Mouse (Mus musculus): ENCODE results near the gene Banf2. TPM values are rescaled to one million over a fixed set of nuclear protein-coding genes. Genes with fewer than 3 reads are reported as not detected.
A peak's percentile ranks its signal among the peaks of the same experiment; 100 is the strongest.

Banf2 gene
- polyA plus RNA-seq, 1 experiment from 2014 or later, result not detected

GRCm38 (mm10) chr2:144005166-144005955, 27.5 kb upstream of the Banf2 start:
- Histone ChIP-seq H3K4me3 (ENCODE audit: low read depth, low read length) (no peak overlapping the region), H3K4me1 (replicated peaks; ENCODE audit: control insufficient read depth, insufficient read depth, low read length) (no peaks in the 10 kb centered on the region; the same call in 1 of the 2 replicates), H3K4me2 (replicated peaks; ENCODE audit: low read depth, low read length) (no peak overlapping the region), H3K9ac (ENCODE audit: low read depth, low read length) (no peak overlapping the region), H3K27me3 (ENCODE audit: control insufficient read depth, insufficient read depth, low read length) (no peaks in the 10 kb centered on the region), H3K27ac (ENCODE audit: low read depth, low read length) (no peak overlapping the region), H3K9me3 (ENCODE audit: control insufficient read depth, low read length) (no peaks in the 10 kb centered on the region), H3K36me3 (ENCODE audit: control insufficient read depth, insufficient read depth, low read length) (no peaks in the 10 kb centered on the region)
- 79% methylated on average over 6 of the region's 6 CpGs for WGBS
- ATAC-seq (ENCODE audit: low FRiP score) (no peak), DNase-seq (ENCODE audit: low spot score) (no peak)

DNA sequence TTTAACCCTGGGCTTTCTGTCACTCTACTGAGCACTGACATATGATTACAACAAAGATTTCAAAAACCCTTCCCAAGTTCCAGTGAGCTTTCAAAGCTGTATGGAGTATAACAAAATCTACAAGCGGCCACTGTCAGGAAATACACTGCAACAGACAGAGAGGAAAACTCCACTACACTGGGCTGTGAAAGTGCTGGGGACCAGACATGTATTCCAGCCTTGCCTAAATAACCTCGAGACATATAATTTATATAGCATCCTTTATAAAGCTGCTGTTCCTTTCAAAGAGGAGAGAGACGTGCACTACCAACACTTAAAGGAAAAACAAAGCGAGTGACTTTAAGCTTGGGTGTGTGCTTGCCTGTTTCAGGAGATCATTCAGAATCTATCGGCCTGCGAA, 26.2 kb upstream of the Banf2 start:
- no peaks in the 10 kb centered on the region for H3K27me3 ChIP-seq (ENCODE audit: control insufficient read depth, insufficient read depth, low read length)
- DNase-seq (ENCODE audit: low spot score) (no peak), ATAC-seq (ENCODE audit: low FRiP score) (no peak)
- WGBS, result 94% methylated on average over 6 of the region's 6 CpGs
- no peak overlapping the region for H3K27ac ChIP-seq (ENCODE audit: low read depth, low read length)
- H3K4me1 ChIP-seq (replicated peaks; ENCODE audit: control insufficient read depth, insufficient read depth, low read length), result no peaks in the 10 kb centered on the region; the same call in 1 of the 2 replicates
- H3K4me3 ChIP-seq (ENCODE audit: low read depth, low read length), result no peak overlapping the region
- no peak overlapping the region for H3K4me2 ChIP-seq (replicated peaks; ENCODE audit: low read depth, low read length)
- no peak overlapping the region for H3K9ac ChIP-seq (ENCODE audit: low read depth, low read length)
- no peaks in the 10 kb centered on the region for H3K36me3 ChIP-seq (ENCODE audit: control insufficient read depth, insufficient read depth, low read length)
- H3K9me3 ChIP-seq (ENCODE audit: control insufficient read depth, low read length), result no peaks in the 10 kb centered on the region

DNA sequence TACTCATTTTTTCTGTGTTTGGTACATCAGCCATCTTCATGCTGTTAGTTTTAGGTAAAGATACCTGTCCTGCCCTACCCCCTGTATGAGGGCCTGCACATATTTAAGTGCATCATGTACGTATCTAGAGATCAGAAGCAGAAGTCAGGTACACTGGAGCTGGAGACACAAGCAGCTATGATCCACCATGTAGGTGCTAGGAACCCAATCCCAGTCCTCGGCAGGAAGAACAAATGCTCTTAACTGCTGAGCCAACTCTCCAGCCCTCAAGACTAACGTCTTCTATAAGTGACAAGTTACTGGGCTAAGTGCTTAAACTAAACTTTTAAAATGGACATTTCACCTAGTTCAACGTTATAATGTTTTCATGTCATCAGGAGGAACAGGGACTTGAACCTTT, 25.6 kb upstream of the Banf2 start:
- ATAC-seq (ENCODE audit: low FRiP score), result no peak
- WGBS, result 91% methylated on average over 4 of the region's 4 CpGs
- no peak overlapping the region for H3K27ac ChIP-seq (ENCODE audit: low read depth, low read length)
- H3K9ac ChIP-seq (ENCODE audit: low read depth, low read length), result no peak overlapping the region
- DNase-seq (ENCODE audit: low spot score), result no peak
- no peaks in the 10 kb centered on the region for H3K9me3 ChIP-seq (ENCODE audit: control insufficient read depth, low read length)
- H3K4me3 ChIP-seq (ENCODE audit: low read depth, low read length), result no peak overlapping the region
- no peaks in the 10 kb centered on the region for H3K27me3 ChIP-seq (ENCODE audit: control insufficient read depth, insufficient read depth, low read length)
- no peaks in the 10 kb centered on the region for H3K36me3 ChIP-seq (ENCODE audit: control insufficient read depth, insufficient read depth, low read length)
- H3K4me1 ChIP-seq (replicated peaks; ENCODE audit: control insufficient read depth, insufficient read depth, low read length), result no peaks in the 10 kb centered on the region; the same call in 1 of the 2 replicates
- no peak overlapping the region for H3K4me2 ChIP-seq (replicated peaks; ENCODE audit: low read depth, low read length)

GRCm38 (mm10) chr2:144009081-144009480, 23.8 kb upstream of the Banf2 start:
- no peak overlapping the region for H3K27ac ChIP-seq (ENCODE audit: low read depth, low read length)
- H3K27me3 ChIP-seq (ENCODE audit: control insufficient read depth, insufficient read depth, low read length), result no peaks in the 10 kb centered on the region
- H3K4me3 ChIP-seq (ENCODE audit: low read depth, low read length), result no peak overlapping the region
- no peak overlapping the region for H3K4me2 ChIP-seq (replicated peaks; ENCODE audit: low read depth, low read length)
- no peak overlapping the region for H3K9ac ChIP-seq (ENCODE audit: low read depth, low read length)
- DNase-seq (ENCODE audit: low spot score) (no peak), ATAC-seq (ENCODE audit: low FRiP score) (no peak)
- WGBS, result 78% methylated on average over 1 of the region's 1 CpGs
- no peaks in the 10 kb centered on the region for H3K36me3 ChIP-seq (ENCODE audit: control insufficient read depth, insufficient read depth, low read length)
- no peaks in the 10 kb centered on the region for H3K9me3 ChIP-seq (ENCODE audit: control insufficient read depth, low read length)
- no peaks in the 10 kb centered on the region; the same call in 1 of the 2 replicates for H3K4me1 ChIP-seq (replicated peaks; ENCODE audit: control insufficient read depth, insufficient read depth, low read length)

DNA sequence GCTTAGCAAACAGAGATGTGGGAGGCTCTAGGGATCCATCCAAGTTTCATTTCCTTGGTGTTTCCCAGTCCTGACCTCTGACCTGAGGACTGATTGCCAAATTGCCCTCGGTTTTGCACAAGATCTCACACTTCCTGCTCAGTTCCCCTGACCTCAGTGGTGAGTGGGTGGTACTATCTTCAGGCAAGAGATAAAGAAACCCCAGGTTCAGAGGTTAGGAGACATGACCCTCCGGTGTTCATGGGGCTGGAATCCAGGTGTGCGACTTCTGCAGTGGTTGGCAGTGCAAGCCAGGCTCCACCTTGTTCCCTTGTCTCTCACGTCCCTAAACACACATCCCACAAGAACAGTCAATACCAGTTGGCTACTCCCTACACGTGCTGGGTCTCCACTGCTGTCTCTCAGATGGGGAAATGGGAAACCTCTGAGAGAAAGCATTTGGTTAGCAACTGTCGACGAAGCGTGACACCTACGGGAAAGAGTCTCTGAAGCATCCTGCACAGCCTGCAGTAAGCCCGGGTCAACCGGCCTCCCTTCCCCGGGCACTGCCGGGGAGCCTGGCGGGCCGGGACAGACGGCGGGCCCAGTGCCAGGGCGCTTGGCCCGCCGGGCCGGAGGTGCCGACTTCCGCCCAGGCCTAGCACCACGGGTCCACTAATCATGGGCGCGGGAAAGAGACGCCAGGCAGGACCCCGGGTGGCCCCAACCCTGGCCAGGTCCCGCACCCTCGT, 23.1 kb upstream of the Banf2 start:
- peak; percentile 20 for ATAC-seq (ENCODE audit: low FRiP score)
- H3K4me2 ChIP-seq (replicated peaks; ENCODE audit: low read depth, low read length), result peak overlapping the region; percentile 60
- H3K27ac ChIP-seq (ENCODE audit: low read depth, low read length), result no peak overlapping the region
- H3K4me1 ChIP-seq (replicated peaks; ENCODE audit: control insufficient read depth, insufficient read depth, low read length), result no peaks in the 10 kb centered on the region; the same call in 1 of the 2 replicates
- 6% methylated on average over 19 of the region's 30 CpGs for WGBS
- H3K27me3 ChIP-seq (ENCODE audit: control insufficient read depth, insufficient read depth, low read length), result no peaks in the 10 kb centered on the region
- H3K9me3 ChIP-seq (ENCODE audit: control insufficient read depth, low read length), result no peaks in the 10 kb centered on the region
- H3K4me3 ChIP-seq (ENCODE audit: low read depth, low read length), result peak overlapping the region; percentile 70
- DNase-seq (ENCODE audit: low spot score), result no peak
- peak overlapping the region; percentile 75 for H3K9ac ChIP-seq (ENCODE audit: low read depth, low read length)
- no peaks in the 10 kb centered on the region for H3K36me3 ChIP-seq (ENCODE audit: control insufficient read depth, insufficient read depth, low read length)

DNA sequence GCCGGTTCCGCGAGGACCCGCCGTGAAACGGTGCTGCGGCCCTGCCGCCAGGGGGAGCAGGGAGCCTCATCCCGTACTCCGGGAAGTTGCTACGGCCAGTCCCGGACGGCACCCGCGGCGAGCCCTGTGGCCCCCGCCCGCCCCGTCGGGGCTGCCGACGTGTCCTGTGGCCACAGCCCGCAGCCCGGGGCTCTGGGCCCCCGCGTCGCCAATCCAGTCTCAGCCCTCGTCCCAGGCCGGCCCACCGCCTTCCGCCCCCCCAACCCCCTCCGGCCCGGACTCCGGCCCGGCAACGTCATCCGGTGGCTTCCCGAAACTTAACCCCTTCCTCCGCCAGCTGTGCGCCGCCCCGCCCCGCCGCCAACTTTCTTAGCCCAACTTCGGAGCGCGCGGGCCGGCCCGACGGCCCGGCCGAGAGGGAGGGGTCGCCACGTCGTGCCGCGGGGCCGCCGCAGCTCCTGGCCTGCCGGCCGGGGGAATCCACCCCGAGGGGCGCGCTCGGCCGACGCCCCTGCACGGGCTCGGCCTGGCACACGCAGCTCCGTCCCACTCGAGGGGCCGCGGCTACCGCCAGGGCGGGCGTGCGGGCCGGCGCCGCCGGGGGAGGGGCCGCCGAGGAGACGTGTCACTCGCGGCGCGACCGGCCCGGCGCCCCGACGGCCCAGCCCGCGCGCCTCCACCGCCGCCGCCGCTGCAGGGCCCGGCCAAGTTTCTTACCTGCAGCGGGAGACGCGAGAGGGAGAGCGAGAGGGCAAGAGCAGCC, 22.4 kb upstream of the Banf2 start:
- peak overlapping the region; percentile 82 for H3K27ac ChIP-seq (ENCODE audit: low read depth, low read length)
- peak overlapping the region; percentile 75 for H3K9ac ChIP-seq (ENCODE audit: low read depth, low read length)
- peak overlapping the region; percentile 70 for H3K4me3 ChIP-seq (ENCODE audit: low read depth, low read length)
- H3K9me3 ChIP-seq (ENCODE audit: control insufficient read depth, low read length), result no peaks in the 10 kb centered on the region
- no peaks in the 10 kb centered on the region for H3K36me3 ChIP-seq (ENCODE audit: control insufficient read depth, insufficient read depth, low read length)
- H3K4me2 ChIP-seq (replicated peaks; ENCODE audit: low read depth, low read length), result peak overlapping the region; percentile 60
- DNase-seq (ENCODE audit: low spot score) (peak; percentile 83), ATAC-seq (ENCODE audit: low FRiP score) (peak; percentile 44)
- H3K27me3 ChIP-seq (ENCODE audit: control insufficient read depth, insufficient read depth, low read length), result no peaks in the 10 kb centered on the region
- no peaks in the 10 kb centered on the region; the same call in 1 of the 2 replicates for H3K4me1 ChIP-seq (replicated peaks; ENCODE audit: control insufficient read depth, insufficient read depth, low read length)
- WGBS, result under 1% methylated on average over 36 of the region's 107 CpGs

DNA sequence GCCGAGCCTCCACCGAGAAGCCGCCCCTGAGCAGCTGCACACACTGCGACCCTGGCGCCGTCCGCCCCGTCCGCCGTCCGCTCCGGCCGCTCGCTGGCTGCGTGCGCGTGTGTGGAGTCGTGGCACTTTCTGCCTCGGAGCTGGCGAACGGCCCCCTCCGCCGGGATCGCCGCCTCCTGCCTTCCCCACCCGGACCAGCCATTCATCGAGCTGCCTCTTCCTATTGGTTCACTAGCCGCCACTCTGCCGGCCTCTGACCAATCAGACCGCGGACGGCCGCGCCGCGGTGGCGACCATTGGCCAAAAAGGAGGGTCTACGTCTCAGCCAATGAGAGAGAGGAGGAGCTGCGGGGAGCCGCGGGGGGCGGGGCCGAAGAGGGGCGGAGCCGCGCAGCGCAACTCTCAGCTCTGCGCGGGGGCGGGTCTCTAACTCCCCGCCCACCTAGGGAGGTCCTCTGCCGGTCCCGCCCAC, 21.7 kb upstream of the Banf2 start, which contains the start of gene Rrbp1:
Rrbp1 (minus strand) TSS at position 184 of the 472 bp plus-strand sequence.
- Histone ChIP-seq H3K27ac (ENCODE audit: low read depth, low read length) (peak within 1 kb of the TSS; percentile 82), H3K9me3 (ENCODE audit: control insufficient read depth, low read length) (no peaks in the 10 kb centered on the region), H3K36me3 (ENCODE audit: control insufficient read depth, insufficient read depth, low read length) (no peaks in the 10 kb centered on the region), H3K4me1 (replicated peaks; ENCODE audit: control insufficient read depth, insufficient read depth, low read length) (no peaks in the 10 kb centered on the region; the same call in 1 of the 2 replicates), H3K27me3 (ENCODE audit: control insufficient read depth, insufficient read depth, low read length) (no peaks in the 10 kb centered on the region), H3K9ac (ENCODE audit: low read depth, low read length) (peak within 1 kb of the TSS; percentile 75), H3K4me2 (replicated peaks; ENCODE audit: low read depth, low read length) (peak within 1 kb of the TSS; percentile 60), H3K4me3 (ENCODE audit: low read depth, low read length) (peak within 1 kb of the TSS; percentile 70)
- ATAC-seq (ENCODE audit: low FRiP score) (peak; percentile 99), DNase-seq (ENCODE audit: low spot score) (peak; percentile 98)
- WGBS, result under 1% methylated on average over 44 of the region's 53 CpGs

DNA sequence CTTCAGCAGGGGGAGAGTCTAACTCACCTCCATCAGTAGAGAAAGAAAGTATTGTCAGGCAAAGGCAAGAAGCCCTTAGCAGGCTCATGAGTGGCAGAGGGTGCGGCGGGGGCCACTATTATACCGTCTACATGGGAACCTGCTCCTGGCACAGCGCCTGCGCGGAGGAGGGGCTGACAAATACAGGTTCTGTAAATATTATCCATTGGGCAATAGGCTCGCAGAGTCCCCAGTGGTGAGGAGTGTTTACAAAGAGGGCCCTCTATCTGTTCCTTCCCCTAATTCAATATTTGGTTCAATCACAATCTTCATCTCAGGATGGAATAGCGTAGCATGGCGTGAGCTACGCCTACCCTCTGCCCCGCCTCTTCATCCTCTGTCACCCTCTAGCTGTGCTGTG, 18.8 kb upstream of the Banf2 start:
- WGBS, result 81% methylated on average over 11 of the region's 11 CpGs
- no peak for ATAC-seq (ENCODE audit: low FRiP score)

More for the DNA sequence above, 18.8 kb upstream of the Banf2 start:
- Histone ChIP-seq H3K4me1 (replicated peaks; ENCODE audit: control insufficient read depth, insufficient read depth, low read length) (no peaks in the 10 kb centered on the region; the same call in 1 of the 2 replicates), H3K36me3 (ENCODE audit: control insufficient read depth, insufficient read depth, low read length) (no peaks in the 10 kb centered on the region), H3K27me3 (ENCODE audit: control insufficient read depth, insufficient read depth, low read length) (no peaks in the 10 kb centered on the region), H3K4me2 (replicated peaks; ENCODE audit: low read depth, low read length) (no peak overlapping the region), H3K9me3 (ENCODE audit: control insufficient read depth, low read length) (no peaks in the 10 kb centered on the region), H3K9ac (ENCODE audit: low read depth, low read length) (no peak overlapping the region), H3K4me3 (ENCODE audit: low read depth, low read length) (no peak overlapping the region), H3K27ac (ENCODE audit: low read depth, low read length) (no peak overlapping the region)
- DNase-seq (ENCODE audit: low spot score), result no peak

All from hindbrain, embryonic 11.5 days (tissue).